Mouse (Mus musculus) intestine, embryonic 16.5 days (tissue): ENCODE data around the gene Prima1. TPM values are rescaled to one million over a fixed set of nuclear protein-coding genes. Genes with fewer than 3 reads are reported as not detected.

Source experiments
- ATAC-seq: fragments of 200-750 bp; cut with Nextera tagmentation; 2 replicates; pipeline ENCODE4 v1.8.0; 2017; ENCODE audit warnings: moderate TSS enrichment, moderate library complexity
- H3K27ac ChIP-seq: fragments of 300-500 bp; sonication (generic); 2 replicates; pipeline ENCODE4 v1.5.1; 2014; ENCODE audit warnings: mild to moderate bottlenecking, low read length
- H3K27me3 ChIP-seq: fragments of 300-500 bp; sonication (generic); replicated peaks from 2 replicates; pipeline ENCODE4 v1.6.1; 2014; ENCODE audit warnings: low read length, control low read depth, mixed read lengths; ENCODE audit not compliant: control insufficient read depth, insufficient read depth
- H3K36me3 ChIP-seq: fragments of 300-500 bp; sonication (generic); 2 replicates; pipeline ENCODE4 v1.6.1; 2014; ENCODE audit warnings: low read length, control low read depth; ENCODE audit not compliant: control insufficient read depth, insufficient read depth
- H3K4me1 ChIP-seq: fragments of 300-500 bp; sonication (generic); 2 replicates; pipeline ENCODE4 v1.6.1; 2014; ENCODE audit warnings: low read length, control low read depth, mixed read lengths; ENCODE audit not compliant: control insufficient read depth, insufficient read depth
- H3K4me2 ChIP-seq: fragments of 300-500 bp; sonication (generic); 2 replicates; pipeline ENCODE4 v1.6.1; 2014; ENCODE audit warnings: low read depth, low read length, control low read depth
- H3K4me3 ChIP-seq: fragments of 300-500 bp; sonication (generic); 2 replicates; pipeline ENCODE4 v1.5.1; 2014; ENCODE audit warnings: mild to moderate bottlenecking, low read length
- H3K9ac ChIP-seq: fragments of 300-500 bp; sonication (generic); 2 replicates; pipeline ENCODE4 v1.6.1; 2014; ENCODE audit warnings: low read depth, low read length
- H3K9me3 ChIP-seq: fragments of 300-500 bp; sonication (generic); 2 replicates; pipeline ENCODE4 v1.6.1; 2016; ENCODE audit warnings: low read length, control low read depth; ENCODE audit not compliant: control insufficient read depth
- WGBS: fragments of 180-500 bp; shearing (Covaris S2); extraction: QIAGEN DNeasy Blood & Tissue Kit; methylation state at CpG from one replicate; pipeline ENCODE4 v1.1.7; 2014; 5-methylcytosine and 5-hydroxymethylcytosine counted together
- polyA plus RNA-seq: library from polyadenylated mRNA; unstranded; fragments of >200 nt; fragmentation: Nextera tagmentation; extraction: Ambion mirVana; gene quantifications from 2 replicates; pipeline ENCODE4 v1.2.1, GENCODE M21; 2015

Gene Prima1
- polyA plus RNA-seq, 1 experiment from 2014 or later, result 0.76 TPM

DNA sequence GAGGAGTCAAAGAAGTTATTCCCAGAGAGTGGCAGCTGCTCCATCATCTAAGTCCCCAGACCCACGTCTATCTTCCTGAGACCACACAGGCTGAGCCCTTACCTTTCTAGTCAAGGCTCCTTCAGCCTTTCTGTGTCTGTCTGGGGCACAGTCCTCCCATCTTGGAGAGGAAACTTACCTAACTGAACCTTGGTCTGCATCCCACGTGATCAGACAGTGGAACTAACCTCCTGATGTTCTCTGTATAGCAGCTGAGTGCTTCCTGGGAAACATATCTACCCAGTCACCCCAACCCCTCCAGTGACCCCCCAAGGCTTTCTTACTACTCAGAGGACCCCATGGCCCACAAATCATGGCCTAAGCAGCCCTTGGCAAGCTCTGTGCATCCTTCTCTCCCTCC lies 6.1 kb downstream of the Prima1 start:
- no peak for ATAC-seq
- Histone ChIP-seq H3K27me3 (peaks cover 4% of the 10 kb centered on the region; the same call in 1 of the 2 replicates), H3K27ac (no peak overlapping the region), H3K4me2 (no peak overlapping the region), H3K36me3 (no peaks in the 10 kb centered on the region), H3K9me3 (no peaks in the 10 kb centered on the region), H3K4me3 (no peak overlapping the region), H3K4me1 (no peaks in the 10 kb centered on the region), H3K9ac (no peak overlapping the region)
- WGBS, result 75% methylated on average over 2 of the region's 2 CpGs

DNA sequence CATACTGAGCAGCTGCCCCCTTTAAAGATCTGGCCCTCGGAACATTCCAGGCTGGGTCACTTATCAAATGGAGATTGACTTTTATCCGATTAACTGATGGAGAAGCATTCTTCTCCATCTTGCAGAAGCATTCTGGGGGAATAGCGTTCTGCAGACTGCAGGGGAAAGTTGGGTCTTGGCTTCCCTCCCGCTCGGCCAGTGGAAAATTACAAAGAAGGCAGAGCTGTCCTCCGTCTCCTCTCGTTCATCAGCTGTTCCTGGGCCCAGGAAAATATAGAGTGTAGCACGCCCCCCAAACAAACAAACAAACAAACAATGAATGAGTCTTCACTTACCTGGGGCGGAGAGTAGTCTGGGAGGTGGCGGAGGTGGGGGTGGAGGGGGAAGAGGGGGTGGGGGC lies 6.7 kb downstream of the Prima1 start:
- Histone ChIP-seq H3K9ac (no peak overlapping the region), H3K27ac (no peak overlapping the region), H3K4me3 (no peak overlapping the region), H3K4me2 (no peak overlapping the region), H3K36me3 (no peaks in the 10 kb centered on the region), H3K9me3 (no peaks in the 10 kb centered on the region), H3K27me3 (no peaks in the 10 kb centered on the region), H3K4me1 (no peaks in the 10 kb centered on the region)
- ATAC-seq, result no peak
- 67% methylated on average over 10 of the region's 10 CpGs for WGBS

DNA sequence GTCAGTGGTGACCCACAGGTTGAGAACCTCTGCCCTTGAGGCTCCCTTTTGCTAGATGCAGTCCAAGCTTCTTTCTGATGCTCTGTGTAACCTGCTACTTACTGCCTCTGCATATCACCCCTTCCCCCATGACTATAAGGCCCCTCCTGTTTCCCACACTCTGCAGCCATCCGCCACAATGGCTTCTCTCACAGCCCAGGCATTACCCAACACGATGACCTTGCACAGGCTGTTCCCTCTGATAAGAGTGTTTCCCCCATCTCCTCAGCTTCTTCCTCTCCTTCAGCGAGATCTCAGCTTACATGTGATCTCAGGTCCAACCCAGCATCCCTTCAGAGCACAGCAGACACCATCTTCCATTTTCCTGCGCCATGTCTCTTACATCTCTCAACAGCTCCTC lies 12.9 kb downstream of the Prima1 start:
- Histone ChIP-seq H3K36me3 (no peaks in the 10 kb centered on the region), H3K4me2 (no peak overlapping the region), H3K27ac (no peak overlapping the region), H3K4me3 (no peak overlapping the region), H3K9ac (no peak overlapping the region), H3K9me3 (no peaks in the 10 kb centered on the region), H3K4me1 (no peaks in the 10 kb centered on the region), H3K27me3 (no peaks in the 10 kb centered on the region)
- no peak for ATAC-seq
- 78% methylated on average over 4 of the region's 4 CpGs for WGBS

DNA sequence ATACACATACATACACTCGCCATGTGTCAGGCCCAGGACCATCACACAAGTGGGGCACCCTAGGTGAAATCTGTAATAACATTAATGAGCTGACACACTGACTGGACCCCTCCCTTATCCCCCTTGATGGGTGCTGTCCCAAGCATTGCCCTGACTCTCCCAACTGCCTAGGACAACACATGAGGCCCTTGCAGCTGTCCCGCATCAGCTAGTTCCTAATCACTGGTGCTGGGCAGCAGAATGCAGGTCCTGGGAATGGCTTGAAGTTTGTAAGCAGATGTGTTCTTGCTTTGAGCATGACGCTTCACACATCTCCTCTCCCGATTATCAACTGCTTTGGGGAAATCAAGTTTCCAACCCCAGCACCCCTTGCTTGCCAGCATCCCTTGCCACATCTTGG lies 15.8 kb downstream of the Prima1 start:
- no peak overlapping the region for H3K27ac ChIP-seq
- no peaks in the 10 kb centered on the region; the same call in 1 of the 2 replicates for H3K4me1 ChIP-seq
- H3K9me3 ChIP-seq, result no peaks in the 10 kb centered on the region
- H3K4me2 ChIP-seq, result no peak overlapping the region
- WGBS, result 72% methylated on average over 4 of the region's 4 CpGs
- H3K27me3 ChIP-seq, result no peaks in the 10 kb centered on the region
- ATAC-seq, result no peak
- no peak overlapping the region for H3K9ac ChIP-seq
- no peak overlapping the region for H3K4me3 ChIP-seq
- no peaks in the 10 kb centered on the region for H3K36me3 ChIP-seq

DNA sequence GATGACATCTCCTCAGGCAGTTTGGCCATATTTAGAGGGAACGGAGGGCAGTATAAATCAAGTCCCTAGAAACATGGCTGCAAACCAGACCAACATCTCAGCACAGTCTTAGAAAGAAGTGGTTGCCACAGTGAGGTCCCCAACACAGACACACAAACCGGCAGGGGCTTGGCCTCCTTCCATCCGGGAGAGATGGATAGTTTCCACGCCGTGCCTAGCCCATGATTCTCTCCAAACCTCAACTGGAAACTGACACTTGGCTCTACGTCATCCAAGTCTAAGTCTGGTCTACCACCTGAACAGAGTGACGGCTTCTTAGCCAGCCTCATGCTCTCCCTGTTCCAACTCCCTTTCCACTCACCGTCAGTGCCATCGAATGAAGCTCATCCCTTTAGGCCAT lies 18.3 kb downstream of the Prima1 start:
- 84% methylated on average over 9 of the region's 9 CpGs for WGBS
- no peak for ATAC-seq

DNA sequence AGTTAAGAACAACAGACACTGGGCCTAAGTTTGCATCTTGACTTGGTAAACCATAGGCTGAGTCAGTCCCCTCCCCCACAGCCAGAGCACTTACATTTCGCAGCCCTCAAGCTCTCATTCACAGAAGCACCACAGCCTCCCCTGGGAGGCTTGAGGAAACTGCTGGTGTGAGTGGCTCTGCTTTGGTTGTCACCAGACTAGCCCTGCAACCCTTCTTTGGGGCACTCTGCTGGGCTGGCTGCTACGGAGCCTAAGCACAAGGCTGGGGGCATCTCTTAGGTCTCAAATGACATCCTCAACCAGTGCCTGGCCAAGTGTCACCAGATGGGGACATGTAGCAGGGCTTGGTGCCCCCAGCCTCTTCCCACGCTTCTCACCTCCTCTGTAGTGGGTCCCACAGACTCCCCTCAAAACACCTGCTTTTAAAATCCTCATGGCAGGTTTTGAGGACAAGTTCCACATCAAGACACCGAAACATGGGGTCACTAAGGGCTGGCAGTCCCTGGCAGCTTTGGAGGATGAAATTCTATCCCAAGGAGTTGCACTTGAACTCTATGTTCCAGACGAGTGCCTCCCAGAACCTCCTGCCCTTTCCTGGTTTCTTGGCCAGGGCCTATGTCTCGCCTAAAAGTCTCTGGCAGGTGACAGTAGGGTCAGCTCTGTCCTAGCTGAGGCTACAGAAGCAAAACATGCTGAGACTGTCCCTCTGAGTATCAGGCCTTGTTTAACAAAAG lies 25.9 kb downstream of the Prima1 start:
- H3K27me3 ChIP-seq, result no peaks in the 10 kb centered on the region
- H3K9me3 ChIP-seq, result no peaks in the 10 kb centered on the region
- no peak overlapping the region for H3K27ac ChIP-seq
- no peaks in the 10 kb centered on the region; the same call in 1 of the 2 replicates for H3K4me1 ChIP-seq
- H3K36me3 ChIP-seq, result no peaks in the 10 kb centered on the region
- WGBS, result 66% methylated on average over 6 of the region's 6 CpGs
- H3K9ac ChIP-seq, result no peak overlapping the region
- H3K4me3 ChIP-seq, result no peak overlapping the region
- H3K4me2 ChIP-seq, result no peak overlapping the region
- ATAC-seq, result no peak

More for the DNA sequence above, 18.3 kb downstream of the Prima1 start:
- Histone ChIP-seq H3K9ac (no peak overlapping the region), H3K27me3 (no peaks in the 10 kb centered on the region), H3K4me2 (no peak overlapping the region), H3K9me3 (no peaks in the 10 kb centered on the region), H3K4me3 (no peak overlapping the region), H3K27ac (no peak overlapping the region), H3K4me1 (no peaks in the 10 kb centered on the region; the same call in 1 of the 2 replicates), H3K36me3 (no peaks in the 10 kb centered on the region)

DNA sequence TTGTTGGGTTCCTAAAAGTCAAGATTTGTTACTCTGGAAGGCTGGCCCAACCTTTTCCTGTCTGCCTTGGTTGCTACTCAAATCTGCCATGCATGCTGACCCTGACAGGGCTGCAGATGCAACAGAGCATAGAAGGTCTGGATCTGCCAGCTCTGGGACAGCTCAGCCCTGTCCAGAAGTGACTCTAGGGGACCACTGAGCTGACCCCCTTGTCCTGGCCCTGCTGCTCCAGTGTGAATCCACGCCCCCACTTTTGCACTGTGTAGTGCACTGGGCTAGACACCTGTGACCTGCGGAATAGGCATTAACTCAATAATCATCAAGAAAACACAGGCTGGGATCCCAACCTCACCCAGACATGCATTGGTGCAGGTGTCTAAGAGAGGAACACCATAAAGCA lies 27.2 kb downstream of the Prima1 start:
- Histone ChIP-seq H3K36me3 (no peaks in the 10 kb centered on the region), H3K27ac (no peak overlapping the region), H3K9ac (no peak overlapping the region), H3K4me1 (no peaks in the 10 kb centered on the region; the same call in 1 of the 2 replicates), H3K4me2 (no peak overlapping the region), H3K4me3 (no peak overlapping the region), H3K27me3 (no peaks in the 10 kb centered on the region), H3K9me3 (no peaks in the 10 kb centered on the region)
- WGBS, result 73% methylated on average over 2 of the region's 2 CpGs
- ATAC-seq, result no peak

DNA sequence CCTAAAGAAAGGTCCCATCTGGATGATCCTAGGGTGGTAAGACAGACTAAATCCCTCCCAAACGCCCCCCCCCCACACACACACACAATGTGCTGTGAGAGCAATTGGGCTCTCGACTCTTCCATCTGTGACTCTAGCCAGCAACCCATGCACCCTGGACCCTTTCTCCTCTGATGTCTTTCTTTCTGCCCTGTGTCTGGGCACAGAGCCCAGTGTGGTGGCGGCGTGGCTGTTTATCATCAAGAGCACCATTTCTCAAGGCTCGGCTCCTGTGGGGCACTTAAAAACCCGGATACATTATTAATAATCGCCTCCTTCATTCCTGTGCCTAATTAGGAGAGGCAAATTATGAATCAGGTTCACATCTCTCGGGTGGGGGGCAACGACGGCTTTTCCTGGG lies 27.7 kb downstream of the Prima1 start:
- H3K36me3 ChIP-seq, result no peaks in the 10 kb centered on the region
- H3K4me3 ChIP-seq, result no peak overlapping the region
- no peak overlapping the region for H3K27ac ChIP-seq
- no peaks in the 10 kb centered on the region for H3K9me3 ChIP-seq
- ATAC-seq, result peak; percentile 40; the same call in 1 of the 2 replicates
- 41% methylated on average over 10 of the region's 10 CpGs for WGBS
- H3K4me2 ChIP-seq, result no peak overlapping the region
- H3K9ac ChIP-seq, result no peak overlapping the region
- no peaks in the 10 kb centered on the region; the same call in 1 of the 2 replicates for H3K4me1 ChIP-seq
- no peaks in the 10 kb centered on the region for H3K27me3 ChIP-seq

DNA sequence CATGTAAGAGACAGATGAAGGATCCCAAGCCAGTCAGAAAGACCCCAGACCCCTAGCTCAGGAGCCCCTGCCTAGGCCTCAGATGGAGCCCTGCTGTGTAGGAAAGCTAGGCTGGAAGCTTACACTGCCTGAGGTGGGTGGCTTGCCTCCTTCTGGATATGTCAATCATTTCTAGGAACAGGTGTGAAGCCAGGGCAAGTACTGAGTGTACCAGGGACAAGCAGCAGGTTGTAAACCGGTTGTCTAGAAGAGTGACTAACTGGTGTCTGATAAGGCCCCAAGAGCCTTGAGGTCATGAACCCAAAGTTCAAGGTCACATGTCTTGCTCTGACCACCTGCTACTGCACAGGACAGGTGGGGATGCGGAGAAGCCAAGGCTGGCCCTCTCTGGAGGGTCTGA lies 28.4 kb downstream of the Prima1 start:
- H3K27ac ChIP-seq, result no peak overlapping the region
- 75% methylated on average over 2 of the region's 2 CpGs for WGBS
- no peaks in the 10 kb centered on the region; the same call in 1 of the 2 replicates for H3K4me1 ChIP-seq
- no peaks in the 10 kb centered on the region for H3K36me3 ChIP-seq
- H3K9ac ChIP-seq, result no peak overlapping the region
- H3K27me3 ChIP-seq, result no peaks in the 10 kb centered on the region
- H3K4me2 ChIP-seq, result no peak overlapping the region
- H3K4me3 ChIP-seq, result no peak overlapping the region
- ATAC-seq, result no peak
- no peaks in the 10 kb centered on the region for H3K9me3 ChIP-seq

DNA sequence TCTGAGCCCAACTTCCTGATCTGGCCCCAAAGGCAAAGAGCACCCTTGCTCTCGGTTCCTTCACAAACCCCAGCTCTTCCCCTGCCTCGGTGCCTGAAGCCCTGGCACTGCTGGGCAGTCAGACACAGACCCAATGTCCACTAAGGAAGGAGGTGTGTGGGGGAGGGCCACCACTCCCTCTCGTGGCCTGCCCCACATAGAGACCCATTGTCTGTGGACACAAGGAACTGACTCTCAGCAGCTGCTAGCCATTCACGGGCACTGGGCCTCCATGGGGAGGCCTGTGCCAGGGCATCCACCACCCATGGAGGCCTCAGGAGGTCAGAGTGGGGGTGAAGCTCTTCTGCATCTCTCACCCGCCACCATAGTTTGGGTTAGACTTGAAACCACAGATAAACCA lies 30.9 kb downstream of the Prima1 start:
- no peak for ATAC-seq
- Histone ChIP-seq H3K4me3 (no peak overlapping the region), H3K27ac (no peak overlapping the region), H3K4me1 (no peaks in the 10 kb centered on the region; the same call in 1 of the 2 replicates), H3K9me3 (no peaks in the 10 kb centered on the region), H3K27me3 (no peaks in the 10 kb centered on the region), H3K4me2 (no peak overlapping the region), H3K9ac (no peak overlapping the region), H3K36me3 (no peaks in the 10 kb centered on the region)
- 54% methylated on average over 5 of the region's 5 CpGs for WGBS
